Mouse (Mus musculus): Measurements from ENCODE around the gene Frmd6.

The Frmd6 gene

GRCm38 (mm10) chr12:70890874-70891470 lies 65.7 kb downstream of the Frmd6 start:
- in situ Hi-C loops (cut with MboI, MseI): no loop called here

GRCm38 (mm10) chr12:70895275-70895674 lies 70.0 kb downstream of the Frmd6 start:
- in situ Hi-C loops (cut with MboI, MseI): loop anchor here in 1 of 2 experiments (5.0 kb wide), 1 partner anchor 58 kb away; no protein-coding TSS in a partner anchor

GRCm38 (mm10) chr12:70896068-70896467 lies 70.8 kb downstream of the Frmd6 start:
- in situ Hi-C loops (cut with MboI, MseI): loop anchor here in 1 of 2 experiments (5.0 kb wide), 1 partner anchor 59 kb away; no protein-coding TSS in a partner anchor

GRCm38 (mm10) chr12:70897434-70897833 lies 72.1 kb downstream of the Frmd6 start:
- in situ Hi-C loops (cut with MboI, MseI): loop anchor here in 1 of 2 experiments (5.0 kb wide), 1 partner anchor 60 kb away; no protein-coding TSS in a partner anchor

GRCm38 (mm10) chr12:70898450-70898849 lies 73.1 kb downstream of the Frmd6 start:
- in situ Hi-C loops (cut with MboI, MseI): loop anchor here in 1 of 2 experiments (5.0 kb wide), 1 partner anchor 61 kb away; no protein-coding TSS in a partner anchor

GRCm38 (mm10) chr12:70904471-70904870 lies 79.2 kb downstream of the Frmd6 start:
- in situ Hi-C loops (cut with MboI, MseI): no loop called here

- in situ Hi-C loops (cut with MboI, MseI): loop anchor here in 1 of 2 experiments (5.0 kb wide), 1 partner anchor 410 kb away; no protein-coding TSS in a partner anchor
These were observed 81.6 kb downstream of the Frmd6 start for GRCm38 (mm10) chr12:70906867-70907266.

GRCm38 (mm10) chr12:70907651-70908050 lies 82.3 kb downstream of the Frmd6 start:
- in situ Hi-C loops (cut with MboI, MseI): loop anchor here in 1 of 2 experiments (5.0 kb wide), 1 partner anchor 410 kb away; no protein-coding TSS in a partner anchor

GRCm38 (mm10) chr12:70908076-70908475 lies 82.8 kb downstream of the Frmd6 start:
- in situ Hi-C loops (cut with MboI, MseI): loop anchor here in 1 of 2 experiments (5.0 kb wide), 1 partner anchor 411 kb away; no protein-coding TSS in a partner anchor

- in situ Hi-C loops (cut with MboI, MseI): loop anchor here in 1 of 2 experiments (5.0 to 10.0 kb wide), 2 partner anchors 413 to 675 kb away; partner anchors contain the start of gene Pygl
These were observed 85.0 kb downstream of the Frmd6 start for GRCm38 (mm10) chr12:70910241-70910720.

- in situ Hi-C loops (cut with MboI, MseI): loop anchor here in 1 of 2 experiments (5.0 to 10.0 kb wide), 2 partner anchors 414 to 676 kb away; partner anchors contain the start of gene Pygl
These were observed 85.7 kb downstream of the Frmd6 start for GRCm38 (mm10) chr12:70911029-70911428.

GRCm38 (mm10) chr12:70911676-70912379 lies 86.5 kb downstream of the Frmd6 start:
- in situ Hi-C loops (cut with MboI, MseI): loop anchor here in 1 of 2 experiments (5.0 to 10.0 kb wide), 2 partner anchors 415 to 677 kb away; partner anchors contain the start of gene Pygl

- in situ Hi-C loops (cut with MboI, MseI): loop anchor here in 1 of 2 experiments (5.0 to 10.0 kb wide), 2 partner anchors 416 to 679 kb away; partner anchors contain the start of gene Pygl
These were observed 88.1 kb downstream of the Frmd6 start for GRCm38 (mm10) chr12:70913429-70913828.

GRCm38 (mm10) chr12:70914387-70914786 lies 89.1 kb downstream of the Frmd6 start:
- in situ Hi-C loops (cut with MboI, MseI): loop anchor here in 1 of 2 experiments (5.0 to 10.0 kb wide), 2 partner anchors 417 to 680 kb away; partner anchors contain the start of gene Pygl

- in situ Hi-C loops (cut with MboI, MseI): no loop called here
These were observed 104.5 kb downstream of the Frmd6 start for GRCm38 (mm10) chr12:70929781-70930180.

GRCm38 (mm10) chr12:70937150-70937549 lies 111.8 kb downstream of the Frmd6 start:
- in situ Hi-C loops (cut with MboI, MseI): no loop called here

GRCm38 (mm10) chr12:70937571-70938384 lies 112.5 kb downstream of the Frmd6 start, which contains the start of gene Actr10:
Gene Actr10, plus strand, starts transcription at chr12:70937857.
- in situ Hi-C loops (cut with MboI, MseI): no loop called here

- in situ Hi-C loops (cut with MboI, MseI): no loop called here
These were observed 115.5 kb downstream of the Frmd6 start for GRCm38 (mm10) chr12:70940806-70941205.

GRCm38 (mm10) chr12:70944181-70944580 lies 118.9 kb downstream of the Frmd6 start:
- in situ Hi-C loops (cut with MboI, MseI): no loop called here

- in situ Hi-C loops (cut with MboI, MseI): no loop called here
These were observed 121.4 kb downstream of the Frmd6 start for GRCm38 (mm10) chr12:70946585-70947256.
